Mouse (Mus musculus): Measurements from ENCODE around the gene Morn5. TPM values are rescaled to one million over a fixed set of nuclear protein-coding genes. Genes with fewer than 3 reads are reported as not detected.
A peak's percentile ranks its signal among the peaks of the same experiment; 100 is the strongest.

The Morn5 gene
- polyA plus RNA-seq, 1 experiment: not detected

DNA sequence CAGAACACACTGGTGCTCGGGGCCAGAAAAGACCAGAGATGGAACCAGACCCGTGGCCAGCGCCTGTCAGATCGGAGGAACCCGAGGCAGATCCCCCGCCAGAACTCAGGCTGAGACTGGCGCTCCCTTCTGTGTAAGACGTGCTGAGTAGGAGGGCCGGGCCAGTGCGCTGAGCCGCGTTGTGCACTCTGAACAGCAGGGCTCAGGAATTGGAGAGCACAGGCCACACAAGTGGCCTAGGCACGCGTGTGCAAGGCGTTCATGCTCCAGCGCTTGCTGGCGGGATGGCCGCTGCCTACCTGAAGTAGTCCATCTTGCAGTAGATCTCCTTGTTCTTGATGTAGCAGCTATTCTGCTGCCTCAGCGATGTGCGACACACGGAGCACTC, 53.3 kb downstream of the Morn5 start:
- peak overlapping the region; percentile 87 for H3K4me3 ChIP-seq (replicated peaks)
- H3K36me3 ChIP-seq (replicated peaks; ENCODE audit: low read length): no peaks in the 10 kb centered on the region
- no peaks in the 10 kb centered on the region for H3K9me3 ChIP-seq
- H3K27me3 ChIP-seq (replicated peaks): peaks cover 99% of the 10 kb centered on the region
- peaks cover 44% of the 10 kb centered on the region for H3K4me1 ChIP-seq
- no peak for TF ChIP-seq FLI1 (IDR thresholded peaks at IDR 0.05; ENCODE audit: low read length)
- no peak for TF ChIP-seq GATA1 (IDR thresholded peaks at IDR 0.05; ENCODE audit: borderline replicate concordance, low read length)

DNA sequence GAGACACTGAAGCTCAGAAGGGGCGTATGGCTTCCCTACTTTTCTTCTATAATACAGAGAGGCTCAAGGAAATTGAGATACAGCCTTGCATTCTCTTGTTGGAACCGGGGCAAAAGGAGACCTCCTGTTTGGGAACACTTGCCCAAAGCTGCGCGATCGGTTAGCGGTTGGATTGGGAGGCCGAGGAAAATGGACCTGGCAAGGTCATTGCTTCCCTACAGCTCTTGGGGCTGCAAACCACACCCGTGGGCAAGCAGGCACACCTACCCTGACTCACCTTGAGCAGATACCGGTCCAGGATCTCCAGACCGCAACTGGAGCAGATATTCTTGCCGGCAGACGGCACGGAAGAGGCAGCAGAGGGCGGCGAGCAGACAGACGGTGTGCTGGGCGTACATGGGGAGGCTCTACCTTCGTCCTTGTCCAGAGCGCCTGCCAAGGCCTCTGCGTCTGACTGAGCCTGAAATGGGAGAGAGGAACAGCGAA, 53.9 kb downstream of the Morn5 start:
- Histone ChIP-seq H3K36me3 (replicated peaks; ENCODE audit: low read length) (no peaks in the 10 kb centered on the region), H3K27me3 (replicated peaks) (peaks cover 99% of the 10 kb centered on the region), H3K4me3 (replicated peaks) (peak overlapping the region; percentile 87), H3K4me1 (peaks cover 42% of the 10 kb centered on the region), H3K9me3 (no peaks in the 10 kb centered on the region)
- TF ChIP-seq FLI1 (IDR thresholded peaks at IDR 0.05; ENCODE audit: low read length) (no peak), GATA1 (IDR thresholded peaks at IDR 0.05; ENCODE audit: borderline replicate concordance, low read length) (no peak)

DNA sequence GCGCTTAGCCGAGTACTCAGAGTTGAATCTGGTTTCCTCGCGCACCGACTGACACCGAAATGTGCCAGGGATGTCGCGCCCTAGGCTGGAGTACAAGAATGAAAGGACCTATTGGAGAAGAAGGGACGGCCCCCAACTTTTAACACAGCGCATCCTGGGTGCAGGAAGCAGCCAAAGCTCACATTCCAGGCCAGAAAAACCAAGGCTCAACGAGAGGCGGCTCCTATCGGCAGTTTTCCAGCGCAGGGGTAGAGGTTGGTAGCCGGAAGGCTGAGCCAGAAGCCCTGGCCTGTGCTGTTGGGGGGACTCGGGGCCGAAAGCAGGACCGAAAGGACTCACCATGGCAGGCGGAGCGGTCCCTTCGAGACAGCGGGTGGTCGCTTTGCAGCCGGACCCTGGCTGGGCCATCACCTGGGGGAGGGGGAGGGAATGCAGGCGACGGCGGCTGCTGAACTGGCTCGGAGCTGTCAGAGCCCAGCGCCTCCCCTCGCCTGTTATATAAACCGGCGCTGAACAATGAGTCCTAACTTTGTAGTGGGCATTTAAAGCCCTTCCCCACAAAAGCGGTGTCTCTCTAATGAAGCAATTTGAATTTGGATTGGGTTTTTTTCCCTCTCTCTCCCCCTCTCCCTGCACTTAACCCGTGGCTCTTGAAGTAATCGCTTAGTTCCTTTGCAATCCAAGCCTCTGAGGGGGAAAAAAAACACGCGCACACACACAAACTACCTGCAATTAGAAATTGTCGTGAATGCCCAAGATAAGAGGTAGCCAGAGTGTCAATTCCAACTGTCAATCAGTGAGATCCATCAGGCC, 54.5 kb downstream of the Morn5 start:
- Histone ChIP-seq H3K27me3 (replicated peaks) (peaks cover 99% of the 10 kb centered on the region), H3K4me3 (replicated peaks) (peak overlapping the region; percentile 87), H3K4me1 (peaks cover 42% of the 10 kb centered on the region), H3K9me3 (no peaks in the 10 kb centered on the region), H3K36me3 (replicated peaks; ENCODE audit: low read length) (no peaks in the 10 kb centered on the region)
- TF ChIP-seq GATA1 (IDR thresholded peaks at IDR 0.05; ENCODE audit: borderline replicate concordance, low read length) (no peak), FLI1 (IDR thresholded peaks at IDR 0.05; ENCODE audit: low read length) (no peak)

DNA sequence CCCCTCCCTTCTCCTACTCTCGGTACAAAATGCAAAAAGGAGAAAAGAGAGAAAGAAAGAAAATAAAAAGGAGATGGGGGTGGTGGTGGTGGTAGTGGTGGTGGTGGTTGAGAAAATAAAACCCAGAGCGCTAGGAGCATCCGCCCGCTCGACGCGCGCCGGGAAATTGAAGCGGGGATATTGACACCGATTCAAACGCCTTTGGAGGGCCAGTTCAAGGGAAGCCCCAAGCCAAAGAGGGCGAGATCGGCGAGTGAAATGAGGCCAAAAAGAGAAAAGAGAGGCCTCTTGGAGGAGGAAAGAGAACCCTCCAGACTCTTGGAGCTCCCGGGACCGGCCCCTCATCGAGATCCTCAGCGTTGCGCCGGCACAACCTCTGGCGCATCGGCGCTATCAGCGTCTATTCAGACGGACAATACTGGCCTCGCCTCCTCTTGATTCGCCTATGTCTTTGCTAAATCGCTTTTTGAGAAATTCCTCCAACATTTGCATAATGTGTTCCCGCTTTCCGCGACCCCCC, 55.2 kb downstream of the Morn5 start:
- H3K4me1 ChIP-seq: peaks cover 47% of the 10 kb centered on the region
- peaks cover 98% of the 10 kb centered on the region for H3K27me3 ChIP-seq (replicated peaks)
- no peaks in the 10 kb centered on the region for H3K9me3 ChIP-seq
- TF ChIP-seq FLI1 (IDR thresholded peaks at IDR 0.05; ENCODE audit: low read length) (no peak), GATA1 (IDR thresholded peaks at IDR 0.05; ENCODE audit: borderline replicate concordance, low read length) (no peak)
- H3K36me3 ChIP-seq (replicated peaks; ENCODE audit: low read length): no peaks in the 10 kb centered on the region
- H3K4me3 ChIP-seq (replicated peaks): peak overlapping the region; percentile 83

DNA sequence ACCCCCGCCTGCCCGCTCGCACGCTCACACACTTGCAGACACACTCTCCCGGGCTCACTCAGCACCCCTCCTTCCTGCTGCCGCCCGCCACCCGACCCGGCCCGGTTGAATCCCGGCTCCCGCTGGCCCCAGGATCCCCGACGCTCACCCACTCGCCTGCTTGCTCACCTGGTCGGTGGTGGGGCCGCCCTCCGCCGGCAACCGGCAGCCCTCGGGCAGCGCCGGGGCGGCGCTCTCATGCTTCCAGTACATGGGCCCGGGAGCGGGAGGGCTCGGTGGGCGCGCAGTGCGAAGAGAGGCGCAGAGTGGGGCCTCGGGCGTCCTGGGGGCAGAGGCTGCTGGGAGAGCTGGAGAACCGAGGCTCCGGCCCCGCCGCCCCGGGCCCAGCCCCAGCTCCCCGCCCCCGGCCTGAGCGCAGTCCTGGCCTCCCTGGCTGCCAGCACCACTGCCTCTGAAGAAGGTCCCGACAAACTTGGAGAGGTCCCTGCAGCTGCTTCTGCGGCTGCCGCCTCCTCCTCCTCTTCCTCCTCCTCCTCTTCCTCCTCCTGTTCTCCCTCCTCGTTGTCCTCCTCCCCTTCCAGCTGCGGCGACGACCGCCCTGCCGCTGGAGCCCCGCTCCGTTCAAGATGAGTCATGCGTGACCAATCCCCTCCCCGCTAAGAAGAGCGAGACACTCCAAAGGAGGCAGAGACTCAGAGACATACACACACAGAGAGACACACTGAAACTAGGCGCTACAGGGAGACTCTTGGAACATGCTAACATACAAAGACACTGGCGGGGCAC, 55.9 kb downstream of the Morn5 start, which contains the start of gene Lhx6:
Gene Lhx6 (minus strand): TSS at position 453 of the 786 bp plus-strand sequence.
- Histone ChIP-seq H3K4me3 (replicated peaks) (peak within 1 kb of the TSS; percentile 83), H3K27me3 (replicated peaks) (peaks cover 97% of the 10 kb centered on the region), H3K9me3 (no peaks in the 10 kb centered on the region), H3K36me3 (replicated peaks; ENCODE audit: low read length) (no peaks in the 10 kb centered on the region), H3K4me1 (peaks cover 47% of the 10 kb centered on the region)
- no peak for TF ChIP-seq FLI1 (IDR thresholded peaks at IDR 0.05; ENCODE audit: low read length)
- TF ChIP-seq GATA1 (IDR thresholded peaks at IDR 0.05; ENCODE audit: borderline replicate concordance, low read length): no peak

GRCm38 (mm10) chr2:36108615-36109014, 59.4 kb downstream of the Morn5 start:
- TF ChIP-seq FLI1 (IDR thresholded peaks at IDR 0.05; ENCODE audit: low read length) (no peak), GATA1 (IDR thresholded peaks at IDR 0.05; ENCODE audit: borderline replicate concordance, low read length) (no peak)
- Histone ChIP-seq H3K9me3 (no peaks in the 10 kb centered on the region), H3K4me1 (peaks cover 31% of the 10 kb centered on the region), H3K36me3 (replicated peaks; ENCODE audit: low read length) (no peaks in the 10 kb centered on the region), H3K27me3 (replicated peaks) (peaks cover 86% of the 10 kb centered on the region), H3K4me3 (replicated peaks) (no peak overlapping the region)

GRCm38 (mm10) chr2:36112632-36113031, 63.4 kb downstream of the Morn5 start:
- Histone ChIP-seq H3K4me3 (replicated peaks) (no peak overlapping the region), H3K27me3 (replicated peaks) (peaks cover 48% of the 10 kb centered on the region), H3K36me3 (replicated peaks; ENCODE audit: low read length) (peaks cover 24% of the 10 kb centered on the region), H3K4me1 (peaks cover 9% of the 10 kb centered on the region), H3K9me3 (no peaks in the 10 kb centered on the region)
- TF ChIP-seq GATA1 (IDR thresholded peaks at IDR 0.05; ENCODE audit: borderline replicate concordance, low read length) (no peak), FLI1 (IDR thresholded peaks at IDR 0.05; ENCODE audit: low read length) (no peak)

DNA sequence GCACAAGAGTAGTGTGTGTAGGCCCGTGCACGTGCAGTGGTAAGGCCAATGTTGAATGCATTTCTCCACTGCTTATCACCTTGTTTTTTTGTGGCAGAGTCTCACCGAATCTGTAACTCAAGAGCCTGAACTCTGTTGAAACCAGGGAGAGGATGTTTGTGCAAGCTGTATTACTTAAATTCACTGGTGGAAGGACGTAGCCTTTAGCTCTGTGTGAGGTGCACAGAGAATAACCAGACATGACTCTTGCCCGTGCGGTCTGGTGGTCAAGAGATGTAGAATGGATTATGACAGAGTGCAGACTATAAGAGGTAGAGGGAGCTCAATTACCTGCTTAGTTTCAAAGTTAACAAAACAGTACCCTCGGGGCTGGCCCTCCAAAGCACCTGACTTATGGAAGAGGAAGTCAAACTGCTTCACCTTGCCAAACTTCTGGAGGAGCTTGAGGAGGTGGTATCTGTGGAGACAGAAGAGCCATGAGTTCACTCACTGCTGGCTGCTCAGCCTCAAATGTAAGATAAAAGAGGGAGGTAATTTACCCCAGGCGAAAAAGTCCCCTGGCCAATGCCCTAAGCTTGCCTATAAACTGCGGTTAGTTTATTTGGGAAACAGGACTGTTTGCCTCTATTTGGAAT, 77.7 kb downstream of the Morn5 start:
- Histone ChIP-seq H3K9me3 (no peaks in the 10 kb centered on the region), H3K36me3 (replicated peaks; ENCODE audit: low read length) (peaks cover 88% of the 10 kb centered on the region), H3K27me3 (replicated peaks) (no peaks in the 10 kb centered on the region), H3K4me3 (replicated peaks) (no peak overlapping the region), H3K4me1 (peaks cover 26% of the 10 kb centered on the region)
- no peak for TF ChIP-seq FLI1 (IDR thresholded peaks at IDR 0.05; ENCODE audit: low read length)
- no peak for TF ChIP-seq GATA1 (IDR thresholded peaks at IDR 0.05; ENCODE audit: borderline replicate concordance, low read length)

GRCm38 (mm10) chr2:36127973-36128372, 78.7 kb downstream of the Morn5 start:
- H3K4me1 ChIP-seq: peaks cover 26% of the 10 kb centered on the region
- peaks cover 88% of the 10 kb centered on the region for H3K36me3 ChIP-seq (replicated peaks; ENCODE audit: low read length)
- H3K27me3 ChIP-seq (replicated peaks): no peaks in the 10 kb centered on the region
- TF ChIP-seq GATA1 (IDR thresholded peaks at IDR 0.05; ENCODE audit: borderline replicate concordance, low read length) (no peak), FLI1 (IDR thresholded peaks at IDR 0.05; ENCODE audit: low read length) (no peak)
- H3K9me3 ChIP-seq: no peaks in the 10 kb centered on the region
- no peak overlapping the region for H3K4me3 ChIP-seq (replicated peaks)

All from megakaryocyte, embryonic 14.5 days (primary cell).